Mouse (Mus musculus) CH12.LX (cell line): Measurements from ENCODE around the gene Frmd5. TPM values are rescaled to one million over a fixed set of nuclear protein-coding genes. Genes with fewer than 3 reads are reported as not detected.

Experiments used
- DNase-seq: peaks from one replicate; pipeline ENCODE4 v3.0.0-alpha.2; 2013; ENCODE audit errors: extremely low read depth
- H3K27ac ChIP-seq: 2 replicates; pipeline ENCODE4 v1.5.1; 2012; ENCODE audit warnings: low read depth, mild to moderate bottlenecking, control low read depth, moderate library complexity; ENCODE audit not compliant: insufficient read depth
- H3K27me3 ChIP-seq: replicated peaks from 2 replicates; pipeline ENCODE3; 2012; ENCODE audit warnings: inconsistent platforms
- H3K36me3 ChIP-seq, 2 experiments: replicated peaks in 1 of 2; 2 replicates each; pipeline versions ENCODE3 to v1.6.1; 2012; ENCODE audit warnings: inconsistent platforms in 1 of 2, low read length in 1 of 2, mild to moderate bottlenecking in 1 of 2, mixed read lengths in 1 of 2, moderate library complexity in 1 of 2; ENCODE audit not compliant: control insufficient read depth in 1 of 2, insufficient read depth in 1 of 2
- H3K4me1 ChIP-seq, 2 experiments: 2 replicates each; pipeline ENCODE4 v1.6.1; 2012; ENCODE audit warnings: inconsistent platforms in 1 of 2, moderate library complexity in 1 of 2; ENCODE audit not compliant: insufficient read depth in 2 of 2, control insufficient read depth in 1 of 2
- H3K4me2 ChIP-seq: 2 replicates; pipeline ENCODE4 v1.6.1; 2012; ENCODE audit warnings: low read depth, mild to moderate bottlenecking, control low read depth; ENCODE audit not compliant: poor library complexity, insufficient read depth, severe bottlenecking
- H3K4me3 ChIP-seq, 3 experiments: fragments of 150-350 bp in 1 of 3; sonication (generic) in 1 of 3; replicated peaks in 1 of 3; 2 replicates each; pipeline versions ENCODE3 to v1.5.1; 2011 to 2012; ENCODE audit warnings: low read depth in 2 of 3, low read length in 2 of 3, mild to moderate bottlenecking in 2 of 3, moderate library complexity in 2 of 3, control low read depth in 1 of 3, improper control_type of control experiment in 1 of 3, inconsistent platforms in 1 of 3, mixed read lengths in 1 of 3; ENCODE audit not compliant: poor library complexity in 1 of 3
- H3K79me2 ChIP-seq: replicated peaks from 2 replicates; pipeline ENCODE4 v1.6.1; 2012; ENCODE audit warnings: mild to moderate bottlenecking, moderate library complexity; ENCODE audit not compliant: control insufficient read depth, poor library complexity, insufficient read depth, severe bottlenecking; ENCODE audit errors: extremely low read depth
- H3K9ac ChIP-seq: 2 replicates; pipeline ENCODE4 v1.6.1; 2012; ENCODE audit warnings: low read depth, mild to moderate bottlenecking, control low read depth, moderate library complexity; ENCODE audit not compliant: insufficient read depth
- H3K9me3 ChIP-seq: replicated peaks from 2 replicates; pipeline ENCODE3; 2012; ENCODE audit warnings: low read length, inconsistent platforms, mixed read lengths
- E2F4 ChIP-seq: IDR thresholded peaks from 2 replicates; pipeline ENCODE4 v1.6.1; 2011; ENCODE audit warnings: low read depth, low read length, improper control_type of control experiment; ENCODE audit not compliant: insufficient replicate concordance
- EP300 ChIP-seq: IDR thresholded peaks from 2 replicates; pipeline ENCODE4 v1.6.1; 2011; ENCODE audit warnings: low read length, improper control_type of control experiment
- HCFC1 ChIP-seq: IDR thresholded peaks from 2 replicates; pipeline ENCODE4 v1.6.1; 2012; ENCODE audit warnings: low read depth, mild to moderate bottlenecking, inconsistent platforms, low read length, improper control_type of control experiment
- IRF4 ChIP-seq: IDR thresholded peaks from 2 replicates; pipeline ENCODE4 v1.6.1; 2014; ENCODE audit warnings: low read depth, mild to moderate bottlenecking, inconsistent platforms, low read length, improper control_type of control experiment
- JUN ChIP-seq: IDR thresholded peaks from 2 replicates; pipeline ENCODE4 v1.6.1; 2011; ENCODE audit warnings: low read depth, mild to moderate bottlenecking, low read length, improper control_type of control experiment, moderate library complexity; ENCODE audit not compliant: insufficient read depth
- KAT2A ChIP-seq: IDR thresholded peaks from 2 replicates; pipeline ENCODE4 v1.6.1; 2012; ENCODE audit warnings: low read length, improper control_type of control experiment, inconsistent platforms; ENCODE audit not compliant: insufficient replicate concordance
- MAX ChIP-seq: IDR thresholded peaks from 2 replicates; pipeline ENCODE4 v1.6.1; 2011; ENCODE audit warnings: low read length, improper control_type of control experiment
- MAZ ChIP-seq: IDR thresholded peaks from 2 replicates; pipeline ENCODE4 v1.6.1; 2012; ENCODE audit warnings: low read depth, mild to moderate bottlenecking, inconsistent platforms, low read length, improper control_type of control experiment, moderate library complexity
- MEF2A ChIP-seq: IDR thresholded peaks from 2 replicates; pipeline ENCODE4 v1.6.1; 2014; ENCODE audit warnings: low read depth, mild to moderate bottlenecking, inconsistent platforms, low read length, improper control_type of control experiment, borderline replicate concordance
- MXI1 ChIP-seq: IDR thresholded peaks from 2 replicates; pipeline ENCODE4 v1.6.1; 2011; ENCODE audit warnings: mild to moderate bottlenecking, low read depth, low read length, improper control_type of control experiment
- MYC ChIP-seq: IDR thresholded peaks from 2 replicates; pipeline ENCODE4 v1.6.1; 2011; ENCODE audit warnings: low read depth, mild to moderate bottlenecking, improper control_type of control experiment, low read length
- NELFE ChIP-seq: IDR thresholded peaks from 2 replicates; pipeline ENCODE4 v1.6.1; 2011; ENCODE audit warnings: low read depth, low read length, improper control_type of control experiment
- NRF1 ChIP-seq: IDR thresholded peaks from 2 replicates; pipeline ENCODE4 v1.6.1; 2014; ENCODE audit warnings: low read depth, mild to moderate bottlenecking, inconsistent platforms, low read length, improper control_type of control experiment, moderate library complexity
- PAX5 ChIP-seq: IDR thresholded peaks from 2 replicates; pipeline ENCODE4 v1.6.1; 2012; ENCODE audit warnings: low read length, inconsistent platforms, mixed read lengths
- POLR2AphosphoS2 ChIP-seq: IDR thresholded peaks from 2 replicates; pipeline ENCODE4 v1.6.1; 2011; ENCODE audit warnings: low read depth, low read length, improper control_type of control experiment
- RCOR1 ChIP-seq: conservative IDR thresholded peaks from 2 replicates; pipeline ENCODE4 v1.6.1; 2012; ENCODE audit warnings: low read depth, mild to moderate bottlenecking, inconsistent platforms, low read length, improper control_type of control experiment
- SMC3 ChIP-seq: IDR thresholded peaks from 2 replicates; pipeline ENCODE4 v1.6.1; 2011; ENCODE audit warnings: low read depth, low read length, improper control_type of control experiment
- TBP ChIP-seq: conservative IDR thresholded peaks from 2 replicates; pipeline ENCODE4 v1.6.1; 2011; ENCODE audit warnings: low read depth, low read length, improper control_type of control experiment
- TCF12 ChIP-seq: IDR thresholded peaks from 2 replicates; pipeline ENCODE4 v1.6.1; 2014; ENCODE audit warnings: low read depth, mild to moderate bottlenecking, inconsistent platforms, low read length, improper control_type of control experiment
- UBTF ChIP-seq: IDR thresholded peaks from 2 replicates; pipeline ENCODE4 v1.6.1; 2012; ENCODE audit warnings: low read depth, mild to moderate bottlenecking, inconsistent platforms, low read length, improper control_type of control experiment, moderate library complexity
- USF2 ChIP-seq: conservative IDR thresholded peaks from 2 replicates; pipeline ENCODE4 v1.6.1; 2011; ENCODE audit warnings: low read depth, low read length, improper control_type of control experiment
- dilution Hi-C: fragments of 300-500 bp; cut with MboI; formaldehyde crosslinking; loops from 2 replicates; pipeline ENCODE4 v1.14.3; 2020; ENCODE audit warnings: low sequenced_read_pairs; ENCODE audit not compliant: extremely low pct_unique_long_range_greater_than_20kb, extremely low pct_ligation_motif_present
- in situ Hi-C: fragments of 300-500 bp; cut with MboI; formaldehyde crosslinking; loops from 3 replicates; pipeline ENCODE4 v1.14.3; 2019; ENCODE audit warnings: low sequenced_read_pairs, low pct_ligation_motif_present, low pct_unique_long_range_greater_than_20kb, mixed read lengths
- polyA plus RNA-seq: library from polyadenylated mRNA; unstranded; fragments of >175 nt; gene quantifications from 2 replicates; pipeline ENCODE4 v1.2.1, GENCODE M21; 2012; ENCODE audit warnings: low read depth; ENCODE audit not compliant: insufficient read length
- total RNA-seq, 2 experiments: library from RNA; depleted of rRNA; stranded (reverse); fragments of 300-350 nt in 1 of 2; fragments of >200 nt in 1 of 2; gene quantifications; 2 replicates each; pipeline ENCODE4 v1.2.3; 2012 to 2014

Gene Frmd5
- total and polyA plus RNA-seq, 3 experiments = 1.9 to 3.5 (median 3.2) TPM

GRCm38 (mm10) chr2:121570999-121571655 lies 235.8 kb downstream of the Frmd5 start:
- no peaks in the 10 kb centered on the region for H3K27me3 ChIP-seq
- H3K9me3 ChIP-seq = no peaks in the 10 kb centered on the region
- in situ Hi-C loops = loop anchor here (5.0 to 25.0 kb wide), 2 partner anchors 261 to 466 kb away; partner anchors contain the start of gene Eif3j1

GRCm38 (mm10) chr2:121570049-121570448 lies 236.8 kb downstream of the Frmd5 start:
- dilution Hi-C loops = no loop called here
- Histone ChIP-seq H3K27ac (no peak overlapping the region), H3K9me3 (no peaks in the 10 kb centered on the region), H3K4me3 (no peak overlapping the region), H3K27me3 (no peaks in the 10 kb centered on the region), H3K36me3 (peaks cover 0 to 15% of the 10 kb centered on the region in 2 experiments), H3K4me2 (no peak overlapping the region), H3K4me1 (peaks cover 8 to 44% of the 10 kb centered on the region in 2 experiments), H3K9ac (no peak overlapping the region), H3K79me2 (no peaks in the 10 kb centered on the region)
- in situ Hi-C loops = loop anchor here (5.0 to 25.0 kb wide), 2 partner anchors 262 to 467 kb away; partner anchors contain the start of gene Eif3j1
- DNase-seq = no peak
- no peak for TF ChIP-seq TBP
- no peak for TF ChIP-seq TCF12

More at GRCm38 (mm10) chr2:121570999-121571655, 235.8 kb downstream of the Frmd5 start:
- peaks cover 0 to 15% of the 10 kb centered on the region in 2 experiments for H3K36me3 ChIP-seq
- H3K4me1 ChIP-seq = peaks cover 8 to 49% of the 10 kb centered on the region in 2 experiments
- H3K9ac ChIP-seq = no peak overlapping the region
- dilution Hi-C loops = no loop called here
- no peak for DNase-seq
- no peak overlapping the region for H3K4me2 ChIP-seq
- H3K79me2 ChIP-seq = no peaks in the 10 kb centered on the region
- H3K27ac ChIP-seq = no peak overlapping the region
- H3K4me3 ChIP-seq = no peak overlapping the region
- no peak for TF ChIP-seq KAT2A
- no peak for TF ChIP-seq USF2

DNA sequence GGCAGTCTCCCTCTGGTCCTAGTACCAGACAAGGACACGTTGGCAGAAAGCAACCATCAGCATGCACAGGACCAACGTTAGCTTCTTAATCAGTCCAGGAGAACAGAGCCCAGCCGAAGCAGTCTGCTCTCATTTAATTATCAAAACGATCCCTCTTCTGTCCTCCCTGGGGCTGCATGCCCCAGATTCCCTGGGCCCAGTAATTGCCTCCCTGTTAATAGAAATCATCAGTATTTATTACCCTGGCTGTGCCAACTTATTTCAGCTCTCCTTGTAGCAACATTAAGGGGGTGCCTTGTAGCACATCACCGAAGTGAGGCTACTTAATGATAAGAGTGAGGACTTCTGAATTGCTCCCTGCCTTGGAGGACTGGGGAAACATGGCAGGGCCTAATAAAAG lies 241.0 kb downstream of the Frmd5 start:
- H3K79me2 ChIP-seq = no peaks in the 10 kb centered on the region
- H3K9me3 ChIP-seq = peaks cover under 1% of the 10 kb centered on the region
- TF ChIP-seq NRF1 = no peak
- no peak for TF ChIP-seq MXI1
- no peak for TF ChIP-seq UBTF
- TF ChIP-seq TCF12 = no peak
- TF ChIP-seq SMC3 = no peak
- no peak for TF ChIP-seq E2F4
- no peak for TF ChIP-seq MAX
- no peak for TF ChIP-seq EP300
- no peak for TF ChIP-seq IRF4
- no peak for TF ChIP-seq RCOR1
- no peak for TF ChIP-seq USF2
- no peak for TF ChIP-seq JUN
- TF ChIP-seq NELFE = no peak
- TF ChIP-seq MEF2A = no peak
- TF ChIP-seq HCFC1 = no peak
- TF ChIP-seq PAX5 = no peak
- TF ChIP-seq POLR2AphosphoS2 = no peak
- no peak for TF ChIP-seq MAZ
- TF ChIP-seq KAT2A = no peak
- TF ChIP-seq MYC = no peak
- no peak overlapping the region for H3K4me3 ChIP-seq
- H3K36me3 ChIP-seq = peaks cover 0 to 21% of the 10 kb centered on the region in 2 experiments
- no peak overlapping the region for H3K27ac ChIP-seq
- no peak overlapping the region for H3K9ac ChIP-seq
- peaks cover 8 to 34% of the 10 kb centered on the region in 2 experiments for H3K4me1 ChIP-seq
- no peaks in the 10 kb centered on the region for H3K27me3 ChIP-seq
- dilution Hi-C loops (no loop called here), in situ Hi-C loops (loop anchor here (25.0 kb wide), 1 partner anchor 471 kb away; the partner anchor contains the start of gene Eif3j1)
- H3K4me2 ChIP-seq = no peak overlapping the region
- DNase-seq = no peak
